Mouse (Mus musculus) cerebellum, postnatal 4 days (tissue): ENCODE measurements at regions not wholly inside any gene's neighbourhood (a gene's known extent, or its start where the extent isn't known, plus 50 kb on each side); places are given as distances from the start of the nearest gene placed in this dataset.

Experiments
- DNase-seq, 2 experiments: peaks; one replicate each; pipeline ENCODE4 v3.0.0; 2022; ENCODE audit warnings: low spot score in 2 of 2, mixed read lengths in 1 of 2

- no peak for DNase-seq
Observed at GRCm38 (mm10) chr8:101697948-101698347, 1087.5 kb downstream of the Cdh11 start.

- DNase-seq = no peak
Observed at GRCm38 (mm10) chr8:101690901-101691300, 1094.5 kb downstream of the Cdh11 start.

GRCm38 (mm10) chr8:101668921-101669320 is 1116.5 kb downstream of the Cdh11 start:
- DNase-seq = no peak

- no peak for DNase-seq
Observed at GRCm38 (mm10) chr8:101662874-101663273, 1122.6 kb downstream of the Cdh11 start.

GRCm38 (mm10) chr8:101655292-101655691 is 1130.2 kb downstream of the Cdh11 start:
- DNase-seq = no peak

- DNase-seq = peak in 1 of 2 experiments; percentile 2
Observed at GRCm38 (mm10) chr8:101628816-101629215, 1156.6 kb downstream of the Cdh11 start.

- DNase-seq = no peak
Observed at GRCm38 (mm10) chr8:101621941-101622340, 1163.5 kb downstream of the Cdh11 start.

GRCm38 (mm10) chr8:101591115-101591514 is 1194.3 kb downstream of the Cdh11 start:
- no peak for DNase-seq

- DNase-seq = no peak
Observed at GRCm38 (mm10) chr8:101590639-101591038, 1194.8 kb downstream of the Cdh11 start.

- no peak for DNase-seq
Observed at GRCm38 (mm10) chr8:101564447-101564846, 1221.0 kb downstream of the Cdh11 start.

GRCm38 (mm10) chr8:101522758-101523157 is 1262.7 kb downstream of the Cdh11 start:
- no peak for DNase-seq

GRCm38 (mm10) chr8:101478554-101479314 is 1306.7 kb downstream of the Cdh11 start:
- DNase-seq = no peak

- no peak for DNase-seq
Observed at GRCm38 (mm10) chr8:101466363-101466762, 1319.1 kb downstream of the Cdh11 start.

GRCm38 (mm10) chr8:101462515-101462914 is 1322.9 kb downstream of the Cdh11 start:
- peak; percentile 25 to 53 for DNase-seq

- DNase-seq = no peak
Observed at GRCm38 (mm10) chr8:101444730-101445129, 1340.7 kb downstream of the Cdh11 start.

- no peak for DNase-seq
Observed at GRCm38 (mm10) chr8:101442563-101442962, 1342.9 kb downstream of the Cdh11 start.

GRCm38 (mm10) chr8:101435691-101436090 is 1349.8 kb downstream of the Cdh11 start:
- peak in 1 of 2 experiments; percentile 4 for DNase-seq
